Mouse (Mus musculus): ENCODE measurements around the gene Rela.

- TF ChIP-seq EP300 (optimal IDR thresholded peaks at IDR 0.05): no peak
- TF ChIP-seq CTCF (IDR thresholded peaks at IDR 0.05; ENCODE audit: low read depth): no peak
These were observed 50.5 kb downstream of the Rela start for GRCm38 (mm10) chr19:5687738-5688137.

Measured in stomach, postnatal 0 days (tissue).